Mouse (Mus musculus) B cell, adult (primary cell): ENCODE results near the gene Mtx2. TPM values are rescaled to one million over a fixed set of nuclear protein-coding genes. Genes with fewer than 3 reads are reported as not detected.

ENCODE experiments used
- total RNA-seq: library from RNA; stranded (reverse); gene quantifications from 4 replicates; pipeline ENCODE4 v1.2.4, GENCODE M21; 2023; ENCODE audit not compliant: inconsistent age

Mtx2 gene
- 17.8 to 23.8 TPM (median 20.6 TPM) in 4 replicates for total RNA-seq

DNA sequence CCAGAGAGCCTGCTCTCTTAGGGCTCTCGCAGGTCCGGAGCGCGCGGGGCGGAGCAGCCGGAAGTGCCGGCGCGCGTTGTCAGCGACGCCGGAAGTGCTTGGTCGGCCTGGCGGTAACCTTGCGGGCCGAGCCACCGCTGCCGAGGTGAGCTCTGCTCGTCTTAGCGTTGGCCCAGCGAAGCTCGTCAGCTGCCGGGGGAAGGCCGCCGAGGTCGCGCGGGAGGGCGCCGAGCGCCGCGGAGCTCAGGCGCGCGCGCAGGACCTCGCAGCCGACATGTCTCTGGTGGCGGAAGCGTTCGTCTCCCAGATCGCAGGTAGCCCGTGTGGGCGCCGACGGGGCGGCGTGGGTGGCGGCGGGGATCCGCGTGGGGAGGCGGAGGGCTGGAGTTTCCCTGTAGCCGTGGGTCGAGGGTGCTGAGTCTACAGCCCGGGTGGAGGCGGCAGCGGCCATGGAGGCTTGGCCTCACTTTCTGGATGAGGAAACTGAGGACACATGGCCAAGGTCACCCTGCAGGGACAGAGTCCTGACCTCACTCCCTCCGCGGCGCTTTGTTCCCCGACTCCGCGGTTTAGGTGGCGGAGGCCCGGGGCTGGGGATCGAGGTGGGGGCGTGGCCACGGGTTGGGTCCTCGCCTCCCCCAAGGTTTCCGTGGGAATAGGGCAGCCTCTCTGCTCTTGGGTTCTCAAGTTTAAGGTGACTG is at the start of gene Mtx2:
Gene Mtx2, plus strand, starts transcription at position 74 of the 701 bp plus-strand sequence.

Other genes with a start within 250 kb of the Mtx2 start
- 22.3 to 29.3 TPM (median 25.9 TPM) in 4 replicates for gene Lnpk, start 246.4 kb upstream of the Mtx2 start, total RNA-seq
- not detected in 4 replicates for gene Evx2, start 166.2 kb upstream of the Mtx2 start, total RNA-seq
- not detected in 4 replicates for gene Hoxd13, start 157.5 kb upstream of the Mtx2 start, total RNA-seq
- gene Hoxd12, start 150.8 kb upstream of the Mtx2 start, total RNA-seq: not detected in 4 replicates
- gene Hoxd11, start 146.2 kb upstream of the Mtx2 start, total RNA-seq: not detected in 4 replicates
- gene Hoxd10, start 133.9 kb upstream of the Mtx2 start, total RNA-seq: not detected in 4 replicates
- not detected in 4 replicates for gene Hoxd9, start 128.1 kb upstream of the Mtx2 start, total RNA-seq
- gene Hoxd8, start 121.2 kb upstream of the Mtx2 start, total RNA-seq: not detected in 4 replicates
- not detected in 4 replicates for gene Hoxd3, start 113.9 kb upstream of the Mtx2 start, total RNA-seq
- gene Hoxd4, start 113.9 kb upstream of the Mtx2 start, total RNA-seq: not detected in 4 replicates
- not detected in 4 replicates for gene Gm28230, start 99.1 kb upstream of the Mtx2 start, total RNA-seq
- gene Hoxd1, start 62.8 kb upstream of the Mtx2 start, total RNA-seq: not detected in 4 replicates